Mouse (Mus musculus) inflammation-experienced regulatory T-cells, adult 6 months (primary cell): Measurements from ENCODE around the gene Vps41. TPM values are rescaled to one million over a fixed set of nuclear protein-coding genes. Genes with fewer than 3 reads are reported as not detected.
A peak's percentile ranks its signal among the peaks of the same experiment; 100 is the strongest.

Source experiments
- ATAC-seq: one replicate; pipeline ENCODE4 v1.8.0; 2017
- polyA plus RNA-seq, 3 experiments: library from polyadenylated mRNA; unstranded; fragments of 100-300 nt; shearing (Covaris generic); gene quantifications; one replicate each; pipeline ENCODE4 v1.2.1; 2017

The Vps41 gene
- polyA plus RNA-seq, 3 experiments from 2014 or later = 67.4 to 97.7 (median 90.6) TPM

DNA sequence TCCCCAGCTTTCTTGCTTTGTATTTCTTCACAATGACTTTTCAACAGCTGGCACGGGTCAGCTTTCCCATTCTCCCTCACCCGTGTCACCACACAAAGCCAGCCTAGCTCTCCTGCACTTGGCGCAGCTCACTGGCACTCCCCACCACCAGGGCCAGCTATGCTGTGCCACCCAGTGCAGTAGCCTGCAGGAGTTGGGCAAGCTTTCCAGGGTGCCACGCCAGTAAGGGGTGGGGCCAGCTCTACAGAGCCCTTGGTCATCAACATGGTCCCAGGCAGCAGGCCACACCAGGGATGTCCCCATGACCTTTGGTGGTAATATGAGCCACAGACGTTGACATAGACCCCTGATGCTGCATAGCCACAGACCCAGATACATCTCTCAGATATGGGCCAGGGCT is 80.5 kb downstream of the Vps41 start:
- no peak for ATAC-seq

DNA sequence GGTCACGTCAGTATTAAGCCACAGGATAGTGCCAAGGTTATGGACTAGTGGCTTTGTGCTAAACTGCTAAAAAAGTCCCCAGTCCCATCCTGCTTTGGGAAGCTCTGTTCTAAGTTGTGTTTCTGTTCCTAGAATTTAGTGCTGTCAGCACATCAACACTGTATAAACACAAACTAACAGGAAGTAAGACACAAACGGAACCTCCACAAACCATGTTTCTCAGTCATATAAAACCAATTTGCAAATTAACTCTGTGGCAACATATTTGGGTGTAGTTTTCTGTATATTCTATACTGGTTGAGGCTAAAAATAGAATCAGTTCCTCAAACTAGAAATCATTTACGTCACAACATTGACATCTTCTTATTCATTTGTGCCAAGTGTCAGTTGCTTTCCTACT is 83.3 kb downstream of the Vps41 start:
- no peak for ATAC-seq

DNA sequence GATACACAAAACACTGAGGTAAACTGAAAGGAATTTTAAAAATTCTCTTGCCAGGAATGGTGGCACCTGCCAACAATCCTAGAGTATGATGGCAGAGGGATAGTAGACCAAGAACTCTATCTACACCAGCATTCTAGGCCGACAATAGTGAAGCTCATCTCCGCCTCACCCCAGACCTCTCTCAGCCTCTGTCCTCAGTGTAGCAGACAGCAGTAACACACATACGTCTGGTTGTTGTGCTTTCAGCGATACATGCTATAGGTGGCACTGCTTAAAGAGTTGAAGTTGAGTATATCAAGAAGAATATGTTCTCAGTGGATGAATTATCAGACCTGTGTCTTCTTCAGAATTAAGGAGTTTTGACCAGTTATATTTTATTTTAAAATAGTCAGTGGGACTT is 92.4 kb downstream of the Vps41 start:
- ATAC-seq = no peak

DNA sequence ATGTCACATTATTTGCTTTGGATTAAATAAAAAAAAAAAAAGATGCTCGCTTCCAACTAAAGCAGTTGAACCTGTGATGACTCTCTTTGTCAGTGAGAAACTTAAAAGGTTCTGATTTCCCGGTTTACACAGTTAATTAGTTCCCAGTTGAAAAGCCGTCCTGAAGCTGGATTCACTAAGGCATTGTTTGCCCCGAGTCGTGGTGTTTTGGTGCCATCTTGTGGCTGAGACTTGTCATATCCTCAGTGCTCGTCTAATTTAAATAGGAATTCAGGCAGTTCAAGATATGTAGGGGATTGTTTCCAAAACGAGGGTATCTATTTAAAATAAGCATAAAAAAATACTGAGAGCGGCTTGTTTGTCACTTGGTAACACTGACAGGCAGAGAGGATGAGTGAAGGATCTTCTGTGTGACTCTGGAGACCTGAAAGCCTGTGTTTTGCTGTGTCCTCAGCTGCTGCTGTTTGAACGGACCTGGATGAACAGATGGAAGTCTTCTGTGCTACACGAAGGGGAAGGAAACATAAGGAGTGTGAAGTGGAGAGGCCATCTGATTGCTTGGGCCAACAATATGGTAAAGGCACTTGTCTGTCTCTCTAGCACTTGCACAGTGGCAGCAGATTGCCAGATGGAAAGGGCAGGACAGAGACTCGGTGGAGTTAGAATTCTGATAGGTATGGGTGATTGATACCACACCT is 93.0 kb downstream of the Vps41 start:
- peak; percentile 61 for ATAC-seq

DNA sequence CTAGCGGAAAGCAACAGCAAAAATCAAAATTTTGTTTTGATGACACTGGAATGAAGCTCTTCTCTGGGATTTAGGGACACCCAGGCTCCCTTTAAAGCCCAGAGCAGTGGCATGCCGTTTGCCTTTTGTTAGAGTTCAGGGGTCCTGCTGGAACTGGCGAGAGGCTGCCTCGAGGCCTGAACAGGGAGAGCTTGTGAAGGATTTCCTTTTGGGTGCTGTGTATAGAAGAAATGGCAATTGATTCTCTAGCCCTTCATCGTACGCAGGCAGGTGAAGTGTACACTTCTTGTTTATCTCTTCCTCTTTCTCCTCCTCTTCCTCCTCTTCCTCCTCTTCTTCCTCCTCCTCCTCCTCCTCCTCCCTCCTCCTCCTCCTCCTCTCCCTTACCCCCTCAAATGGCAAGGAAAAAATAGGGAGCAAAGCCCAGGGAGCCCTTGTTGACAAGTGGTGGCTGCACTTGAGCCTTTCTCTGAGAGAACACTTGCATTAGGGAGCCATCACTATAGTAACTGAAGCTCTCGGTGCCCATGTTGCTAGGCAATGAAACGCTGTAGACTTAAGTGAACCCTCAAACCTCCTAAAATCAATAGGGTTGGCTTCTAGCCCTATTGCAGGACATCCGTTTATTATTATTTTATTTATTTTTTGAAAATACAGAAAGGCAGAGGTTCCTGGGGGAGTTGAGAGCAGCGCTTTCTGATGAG is 107.5 kb downstream of the Vps41 start:
- ATAC-seq = no peak

DNA sequence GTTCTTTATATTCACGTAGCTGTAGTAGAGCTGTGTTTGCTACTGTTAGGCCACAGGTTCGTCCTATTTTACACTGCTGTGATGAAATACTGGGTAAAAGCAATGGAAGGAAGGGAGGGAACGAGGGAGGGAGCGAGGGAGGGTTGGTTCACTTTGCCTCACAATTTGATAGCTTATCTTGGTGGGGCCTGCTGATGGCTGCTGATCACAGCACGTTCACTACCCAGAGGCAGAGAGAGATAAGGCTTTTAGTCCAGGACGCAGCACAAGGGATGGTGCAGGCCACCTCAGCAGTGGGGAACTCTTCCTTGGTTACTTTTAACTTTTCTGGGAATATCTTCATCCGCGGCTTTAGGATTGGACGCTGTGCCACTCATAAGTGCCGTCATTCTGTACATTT is 109.9 kb downstream of the Vps41 start:
- no peak for ATAC-seq

DNA sequence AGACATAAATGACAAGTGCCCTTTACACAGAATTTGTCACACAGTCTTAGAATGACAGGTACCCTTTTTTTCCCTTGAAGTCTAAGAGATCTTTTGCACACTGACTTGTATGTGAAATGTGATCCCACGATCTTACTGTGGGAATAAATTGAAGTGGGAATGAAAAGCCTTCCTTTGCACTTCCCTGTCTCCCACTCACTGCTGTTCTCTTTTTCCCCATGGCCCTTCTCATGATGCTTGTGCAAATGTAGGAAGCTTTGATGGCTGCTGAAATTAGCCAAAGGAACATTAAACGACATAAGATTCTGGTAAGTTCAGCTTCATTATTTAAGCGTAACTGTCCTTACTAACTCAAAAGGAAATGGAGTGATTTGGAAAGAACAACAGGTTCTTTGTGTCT is 113.4 kb downstream of the Vps41 start:
- ATAC-seq = no peak

DNA sequence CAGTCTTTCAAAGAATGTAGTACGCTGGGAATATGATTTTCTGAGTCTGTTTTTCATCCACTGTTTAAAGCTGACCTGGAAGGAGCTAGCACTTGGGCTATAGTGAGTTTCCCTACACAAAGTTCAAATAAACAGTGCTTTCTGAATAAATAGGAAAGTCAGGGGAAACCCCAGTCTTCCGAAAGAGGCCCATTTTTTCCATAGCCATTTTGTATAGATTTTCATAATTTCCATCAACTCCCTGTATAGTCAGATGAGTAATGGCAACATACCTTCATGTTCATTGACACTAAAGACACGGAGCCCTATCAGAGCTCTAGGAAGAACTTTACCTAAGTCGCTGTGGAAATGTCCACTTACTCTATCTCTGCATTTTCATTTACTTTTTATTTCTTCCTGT is 122.1 kb downstream of the Vps41 start:
- ATAC-seq = peak; percentile 25

DNA sequence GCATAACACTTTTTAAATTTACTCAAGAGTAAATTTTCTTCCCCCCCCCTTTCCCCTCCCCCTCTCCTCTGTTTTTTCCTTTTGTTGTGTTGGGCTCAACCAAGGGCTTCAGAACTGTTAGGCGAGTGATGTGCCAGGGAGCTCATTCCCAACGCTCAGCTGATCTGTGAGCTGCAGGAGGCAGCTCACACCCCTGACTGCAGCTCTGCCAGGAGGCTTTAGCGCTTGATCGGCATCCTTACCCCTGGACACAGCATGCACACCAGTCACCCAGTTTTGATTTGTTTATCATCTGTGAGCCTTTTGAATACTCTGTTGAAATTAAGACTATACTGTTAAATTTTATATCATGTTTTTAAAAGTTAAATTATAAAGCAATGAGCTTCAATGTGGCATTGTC is 123.3 kb downstream of the Vps41 start:
- no peak for ATAC-seq

DNA sequence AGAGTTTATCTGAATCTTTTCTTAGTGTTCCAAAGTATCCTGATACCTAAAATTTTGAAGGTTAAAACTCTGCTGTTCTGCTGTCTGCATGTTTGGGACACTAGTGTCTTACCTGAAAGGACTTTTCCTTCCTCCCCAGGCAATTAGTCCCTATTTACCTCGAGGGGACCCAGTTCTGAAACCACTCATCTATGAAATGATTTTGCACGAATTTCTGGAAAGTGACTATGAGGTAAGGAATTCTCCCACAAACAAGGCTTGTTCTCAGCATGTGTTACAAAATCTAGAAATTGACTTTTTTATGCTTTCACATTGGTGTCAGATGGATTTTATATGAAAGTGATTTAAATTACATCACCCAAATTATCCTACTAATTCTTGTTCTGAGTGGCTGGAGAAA is 123.9 kb downstream of the Vps41 start:
- no peak for ATAC-seq

DNA sequence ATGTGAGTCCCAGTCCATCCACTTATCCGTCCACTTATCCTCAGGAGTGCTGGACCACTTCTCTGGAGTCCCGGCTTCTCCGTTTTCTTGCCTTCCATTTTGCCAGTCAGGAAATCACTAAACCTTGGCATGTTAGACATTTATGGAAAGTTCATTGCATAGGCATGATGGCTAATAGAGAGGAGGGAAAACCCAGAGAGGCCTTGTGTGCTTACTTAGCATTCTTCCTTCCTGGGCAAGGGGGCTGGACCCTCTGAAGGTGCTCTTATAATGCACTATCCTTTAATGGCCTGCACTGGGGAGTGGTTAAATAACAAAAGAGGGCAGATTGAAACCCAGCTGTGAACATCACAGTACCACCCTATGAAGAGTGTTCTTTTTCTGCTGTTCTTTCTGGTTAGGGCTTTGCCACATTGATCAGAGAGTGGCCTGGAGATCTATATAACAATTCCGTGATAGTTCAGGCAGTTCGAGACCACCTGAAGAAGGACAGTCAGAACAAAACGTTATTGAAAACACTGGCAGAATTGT is 124.7 kb downstream of the Vps41 start:
- no peak for ATAC-seq

DNA sequence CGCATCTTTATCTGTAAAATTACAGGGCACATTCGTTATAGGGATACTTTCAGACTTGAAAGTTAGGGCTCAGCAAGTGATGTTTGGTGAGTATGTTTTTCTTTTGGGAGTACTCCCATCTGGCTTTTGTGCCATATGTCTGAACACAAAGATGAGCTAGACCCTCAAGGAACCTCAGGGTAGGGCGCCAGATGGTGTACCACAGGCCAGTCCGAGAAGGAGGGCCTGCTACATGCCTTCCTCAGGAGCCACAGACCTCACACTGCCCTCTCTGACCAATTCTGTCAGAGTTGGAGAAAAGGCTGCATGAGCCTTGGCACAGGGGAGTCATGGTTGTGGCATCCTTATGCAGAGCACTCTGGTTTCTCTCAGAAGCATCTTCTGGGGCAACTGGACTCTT is 125.5 kb downstream of the Vps41 start:
- ATAC-seq = no peak

DNA sequence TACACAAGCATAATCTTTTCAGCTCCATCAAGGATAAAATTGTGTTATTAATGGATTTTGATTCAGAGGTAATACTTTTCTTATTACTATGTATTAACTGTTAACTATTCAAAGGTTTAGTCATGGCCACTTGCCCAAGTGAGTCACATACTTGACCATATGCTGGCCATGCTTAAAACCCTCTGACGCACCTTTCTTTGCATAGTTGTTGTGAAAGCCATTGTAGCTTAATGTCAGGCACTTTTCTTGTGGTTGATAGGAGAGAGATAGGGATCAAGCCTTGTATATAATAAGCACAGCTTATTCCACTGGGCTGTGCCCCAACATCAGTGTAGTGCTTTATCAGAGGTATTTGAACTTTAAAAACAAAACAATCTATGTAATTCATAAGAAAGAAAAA is 126.5 kb downstream of the Vps41 start:
- ATAC-seq = no peak

DNA sequence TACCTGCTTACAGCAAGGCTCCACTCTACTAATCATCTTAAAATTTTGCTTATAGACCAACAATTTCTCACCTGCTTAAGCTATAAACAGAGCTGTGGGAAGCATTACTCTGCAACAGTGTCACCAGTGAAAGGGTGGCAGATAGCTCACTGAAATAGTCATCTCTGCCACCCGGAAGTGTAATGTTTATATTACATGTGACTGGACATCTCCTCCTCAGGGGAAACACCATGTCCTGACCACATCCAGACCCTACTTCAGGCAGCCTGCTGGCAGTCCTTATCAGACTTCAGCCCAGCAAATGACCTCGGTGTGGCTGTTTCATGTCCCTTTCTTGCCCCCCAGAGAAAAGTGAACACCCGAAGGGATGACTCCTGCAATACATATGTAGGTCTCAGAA is 130.3 kb downstream of the Vps41 start:
- no peak for ATAC-seq

DNA sequence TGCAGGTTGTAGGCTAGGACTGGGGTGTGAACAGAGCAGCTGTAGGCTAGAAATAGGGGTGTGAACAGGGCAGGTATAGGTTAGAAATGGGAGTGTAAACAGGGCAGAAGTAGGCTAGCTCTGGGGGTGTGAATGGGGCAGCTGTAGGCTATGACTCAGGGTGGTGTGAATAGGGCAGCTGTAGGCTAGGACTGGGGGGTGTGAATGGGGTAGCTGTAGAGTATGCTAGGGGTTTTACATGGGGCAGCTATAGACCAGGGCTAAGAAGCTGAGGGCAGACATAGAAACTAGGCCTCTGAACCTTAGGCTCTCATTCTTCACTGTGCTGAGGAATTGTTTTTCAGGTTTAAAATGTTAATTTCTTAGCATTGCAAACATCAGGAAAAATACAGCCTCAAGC is 132.5 kb downstream of the Vps41 start:
- no peak for ATAC-seq

DNA sequence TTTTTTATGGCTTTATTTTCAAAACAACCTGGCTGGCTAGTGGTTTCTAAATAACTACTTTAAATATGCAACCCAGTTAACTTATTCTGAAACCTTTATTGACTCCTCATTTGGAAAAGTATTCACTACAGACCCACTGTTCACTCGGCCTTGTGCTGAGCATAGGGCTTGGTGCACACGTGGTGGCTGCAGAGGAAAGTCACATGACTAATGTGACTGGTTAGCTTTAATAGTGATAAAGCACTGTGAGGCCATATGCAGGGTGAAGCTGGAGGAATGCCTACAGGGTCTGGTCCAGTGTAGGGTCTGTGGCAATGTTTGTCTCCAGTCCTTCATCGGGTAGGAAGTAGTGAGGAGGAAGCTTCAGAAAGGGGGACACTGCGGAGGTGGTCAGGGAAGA is 134.1 kb downstream of the Vps41 start:
- no peak for ATAC-seq

DNA sequence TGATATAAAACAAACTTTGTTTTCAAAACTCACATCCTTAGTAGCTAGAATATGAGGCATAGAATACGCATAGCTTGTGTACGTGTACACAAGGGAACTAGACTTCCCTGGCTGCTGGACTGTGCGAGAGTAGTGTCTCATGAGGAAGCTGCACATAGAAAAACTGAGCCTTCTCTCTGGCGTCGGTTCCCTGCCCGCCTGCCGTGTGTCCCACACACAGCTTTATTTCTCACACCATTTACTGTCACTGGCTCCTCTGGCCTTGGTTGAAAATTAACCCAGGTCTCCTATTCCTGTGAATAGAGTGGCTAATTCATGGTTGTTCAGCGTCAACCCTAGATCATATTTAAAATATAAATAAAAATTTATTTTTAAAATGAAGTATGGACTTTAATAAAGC is 135.6 kb downstream of the Vps41 start:
- no peak for ATAC-seq

DNA sequence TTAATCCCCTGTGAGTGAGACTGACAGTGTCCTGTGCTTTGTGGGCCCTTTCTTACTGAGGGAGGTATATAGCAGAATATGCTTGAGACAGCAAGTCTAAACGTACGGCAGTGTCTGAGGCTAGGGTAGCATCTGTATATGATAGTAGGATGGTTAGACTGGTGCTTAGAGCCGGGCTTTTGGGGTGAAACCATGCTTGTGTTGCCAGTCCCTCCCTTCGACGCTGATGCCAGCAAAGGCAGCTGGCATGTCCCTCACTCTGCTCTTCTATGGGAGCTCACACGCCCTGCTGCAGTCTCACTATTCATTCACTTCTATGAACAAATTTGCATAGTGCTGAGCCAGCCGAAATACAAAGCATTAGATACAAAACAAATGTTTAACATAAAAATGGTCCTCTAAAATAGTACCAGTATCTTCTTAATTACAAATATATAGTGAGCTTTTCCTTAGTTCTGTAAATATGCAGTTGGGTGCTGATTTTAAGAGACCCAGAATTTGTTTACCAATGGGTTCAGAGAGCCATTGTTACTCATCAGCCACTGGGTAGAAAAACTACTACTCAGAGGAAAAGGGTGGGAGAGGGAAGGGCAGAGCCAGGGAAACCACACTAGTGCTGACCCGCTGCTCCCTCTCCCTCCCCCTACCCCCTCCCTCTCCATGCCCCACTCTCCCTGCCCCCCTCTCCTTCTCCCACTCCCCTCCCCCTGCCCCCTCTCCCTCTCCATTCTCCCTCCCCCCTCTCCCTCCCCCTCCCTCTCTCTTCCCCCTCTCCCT is 139.1 kb downstream of the Vps41 start:
- no peak for ATAC-seq

DNA sequence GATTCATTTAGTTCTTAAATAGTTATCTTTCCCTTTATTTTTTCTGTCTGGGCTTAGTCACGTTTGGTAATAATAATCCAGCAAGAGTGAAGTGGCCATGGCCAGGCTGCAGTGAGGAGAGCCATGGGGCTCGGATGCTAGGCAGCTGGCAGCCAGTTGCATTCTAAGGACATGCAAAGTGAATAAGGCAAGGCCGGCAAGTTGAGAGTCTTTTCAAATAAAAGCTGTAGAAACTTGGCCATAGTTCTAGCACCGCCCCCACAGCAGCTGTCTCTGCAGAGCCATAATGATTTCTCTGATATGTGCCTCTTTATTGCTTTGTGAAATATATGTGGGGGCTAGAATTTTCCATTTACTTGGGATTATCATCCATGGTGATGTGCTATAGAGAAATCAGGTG is 141.1 kb downstream of the Vps41 start:
- ATAC-seq = no peak

DNA sequence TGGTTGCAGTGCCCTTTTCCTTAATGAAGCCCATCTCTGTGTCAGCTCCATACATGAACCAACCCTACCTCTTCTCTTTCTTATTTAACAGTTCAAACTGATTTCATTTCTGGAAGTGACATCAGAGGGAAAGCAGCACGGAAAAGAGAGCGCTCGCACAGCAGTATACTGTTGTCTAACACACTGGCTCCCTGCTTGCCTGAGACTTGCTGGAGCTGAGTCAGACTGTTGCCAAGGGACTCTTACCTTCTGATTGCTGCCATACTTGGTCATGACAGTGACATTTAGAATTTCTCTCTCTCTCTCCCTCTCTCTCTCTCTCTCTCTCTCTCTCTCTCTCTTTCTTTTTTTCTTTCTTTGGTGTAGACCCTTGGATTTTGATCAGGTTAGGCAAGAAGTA is 142.3 kb downstream of the Vps41 start:
- ATAC-seq = no peak

DNA sequence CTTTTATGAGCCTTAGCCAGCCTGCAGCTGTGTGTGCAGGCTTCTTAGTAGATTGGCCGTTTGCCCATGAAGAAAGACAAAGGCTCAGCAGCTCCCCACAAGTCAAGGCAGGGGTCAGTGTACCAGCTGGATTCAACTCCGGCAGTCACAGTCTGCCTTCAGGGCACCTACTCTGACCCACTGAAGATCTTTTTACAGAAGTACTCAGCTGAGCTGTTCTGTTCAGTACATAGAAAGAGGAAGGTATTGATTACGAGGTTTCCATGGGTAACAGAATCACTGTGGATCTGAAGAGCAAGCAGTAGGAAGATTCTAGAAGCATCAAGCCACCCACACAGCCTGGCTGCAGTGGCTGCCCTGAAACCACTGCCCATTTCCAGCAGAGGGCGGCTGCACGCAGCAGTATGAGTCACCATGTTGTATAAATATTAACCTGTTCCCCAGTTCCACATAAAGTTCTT is 151.0 kb downstream of the Vps41 start:
- no peak for ATAC-seq

DNA sequence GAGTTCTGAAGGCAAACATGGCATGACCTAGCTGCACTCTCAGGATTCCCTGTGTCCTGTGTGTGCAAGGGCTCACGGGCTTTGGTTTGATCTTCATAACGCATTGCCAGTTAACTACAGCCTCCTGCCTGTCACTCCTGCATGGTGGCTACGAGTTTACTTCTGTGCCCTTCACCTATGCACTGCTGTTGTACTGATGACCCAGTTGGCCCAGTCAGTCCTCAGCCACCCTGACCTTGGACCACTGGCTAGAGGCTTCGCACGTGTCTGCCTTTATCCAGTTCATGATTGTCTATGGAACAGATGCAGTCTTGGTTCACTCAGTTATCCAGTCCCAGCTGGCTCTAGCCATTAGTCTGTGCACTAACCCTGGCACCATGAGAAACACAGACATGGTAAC is 151.7 kb downstream of the Vps41 start:
- no peak for ATAC-seq

DNA sequence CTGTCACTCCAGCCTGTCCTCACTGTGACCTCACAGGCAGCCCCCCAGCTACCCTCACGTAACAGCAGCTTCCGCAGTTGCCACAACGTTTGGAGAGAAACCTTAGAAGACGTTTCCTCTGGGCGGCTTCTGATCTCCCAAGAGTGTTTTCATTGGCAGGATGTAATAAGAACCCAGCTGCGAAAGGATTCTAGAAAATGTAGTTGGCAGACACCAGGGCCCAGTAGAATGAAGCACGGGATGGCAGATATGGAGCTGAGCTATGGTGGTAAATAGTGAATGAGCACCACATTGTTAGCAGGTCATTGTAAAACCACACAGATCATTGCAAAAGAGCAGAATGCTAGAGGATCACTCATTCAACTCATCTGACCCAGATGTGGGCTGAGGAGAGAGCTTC is 158.2 kb downstream of the Vps41 start:
- no peak for ATAC-seq

DNA sequence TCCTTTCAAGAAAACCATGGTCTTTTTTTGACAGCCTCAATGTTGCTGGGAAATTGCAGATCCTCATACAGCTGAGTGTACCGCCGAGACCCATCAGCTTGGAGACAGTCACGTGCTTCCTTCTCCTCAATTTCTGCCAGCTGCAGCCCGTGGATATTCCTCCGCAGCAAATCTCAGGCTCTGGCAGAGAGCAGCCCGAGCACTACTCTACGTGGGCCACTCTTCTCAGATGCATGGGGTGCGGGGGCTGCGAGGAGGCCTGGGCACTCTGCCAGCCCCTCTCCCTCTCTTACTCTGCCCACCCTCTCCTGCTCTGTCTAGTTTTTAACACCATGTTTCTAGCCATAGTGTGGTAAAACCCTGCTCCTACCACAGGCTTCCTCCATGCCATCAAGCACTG is 175.8 kb downstream of the Vps41 start:
- no peak for ATAC-seq
